Mouse (Mus musculus) intestine, embryonic 14.5 days (tissue): ENCODE data around the gene Olfr364-ps1. TPM values are rescaled to one million over a fixed set of nuclear protein-coding genes. Genes with fewer than 3 reads are reported as not detected.

Experiments
- ATAC-seq: fragments of 200-750 bp; cut with Nextera tagmentation; replicated peaks from 2 replicates; pipeline ENCODE4 v1.8.0; 2017; ENCODE audit warnings: low read depth, moderate number of reproducible peaks, moderate TSS enrichment, moderate library complexity; ENCODE audit not compliant: low FRiP score, low TSS enrichment
- DNase-seq: peaks from one replicate; pipeline ENCODE4 v3.0.0-alpha.2; 2018; ENCODE audit warnings: low spot score
- H3K27ac ChIP-seq: fragments of 300-500 bp; sonication (generic); 2 replicates; pipeline ENCODE4 v1.5.1; 2014; ENCODE audit warnings: low read depth, mild to moderate bottlenecking, control low read depth
- H3K27me3 ChIP-seq: fragments of 300-500 bp; sonication (generic); replicated peaks from 2 replicates; pipeline ENCODE4 v1.6.1; 2014; ENCODE audit warnings: low read length, control low read depth; ENCODE audit not compliant: control insufficient read depth, insufficient read depth
- H3K36me3 ChIP-seq: fragments of 300-500 bp; sonication (generic); 2 replicates; pipeline ENCODE4 v1.6.1; 2014; ENCODE audit warnings: low read length, control low read depth; ENCODE audit not compliant: control insufficient read depth, insufficient read depth
- H3K4me1 ChIP-seq: fragments of 300-500 bp; sonication (generic); replicated peaks from 2 replicates; pipeline ENCODE4 v1.6.1; 2014; ENCODE audit warnings: low read length, control low read depth, mixed read lengths; ENCODE audit not compliant: control insufficient read depth, insufficient read depth
- H3K4me2 ChIP-seq: fragments of 300-500 bp; sonication (generic); 2 replicates; pipeline ENCODE4 v1.6.1; 2014; ENCODE audit warnings: low read length
- H3K4me3 ChIP-seq: fragments of 300-500 bp; sonication (generic); 2 replicates; pipeline ENCODE4 v1.5.1; 2014; ENCODE audit warnings: low read depth, low read length, control low read depth, mixed read lengths
- H3K9ac ChIP-seq: fragments of 300-500 bp; sonication (generic); 2 replicates; pipeline ENCODE4 v1.6.1; 2014; ENCODE audit warnings: mild to moderate bottlenecking, low read length
- H3K9me3 ChIP-seq: fragments of 300-500 bp; sonication (generic); 2 replicates; pipeline ENCODE4 v1.6.1; 2016; ENCODE audit warnings: low read length, control low read depth; ENCODE audit not compliant: control insufficient read depth
- WGBS: fragments of 180-500 bp; shearing (Covaris S2); extraction: QIAGEN DNeasy Blood & Tissue Kit; methylation state at CpG from one replicate; pipeline ENCODE4 v1.1.7; 2014; 5-methylcytosine and 5-hydroxymethylcytosine counted together
- polyA plus RNA-seq: library from polyadenylated mRNA; unstranded; fragments of >200 nt; fragmentation: Nextera tagmentation; extraction: Ambion mirVana; gene quantifications from 2 replicates; pipeline ENCODE4 v1.2.1, GENCODE M21; 2014

The Olfr364-ps1 gene
- polyA plus RNA-seq: not detected in 2 replicates

DNA sequence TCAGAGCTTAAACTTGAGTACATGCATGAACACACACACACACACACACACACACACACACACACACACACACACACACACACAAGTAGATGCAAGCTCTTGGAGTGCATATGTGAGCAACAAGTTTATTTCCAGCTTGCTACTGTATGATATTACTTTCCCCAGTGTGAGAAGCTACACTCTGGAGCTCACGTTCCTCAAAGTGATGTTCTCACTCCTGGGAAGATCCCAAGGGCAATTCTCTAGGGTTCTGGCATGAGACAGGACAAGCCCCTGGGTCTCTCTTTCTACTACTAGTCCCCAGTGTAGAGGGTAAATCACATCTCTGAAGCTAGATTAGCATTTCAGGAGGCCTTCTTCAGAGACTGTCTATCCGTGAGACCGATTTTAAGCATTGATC, at the start of gene Olfr364-ps1:
Gene Olfr364-ps1, plus strand, starts transcription at position 301 of the 400 bp plus-strand sequence.
- H3K9me3 ChIP-seq: no peaks in the 10 kb centered on the region
- H3K36me3 ChIP-seq: no peaks in the 10 kb centered on the region
- no peak within 1 kb of the TSS for H3K4me3 ChIP-seq
- no peak within 1 kb of the TSS for H3K27ac ChIP-seq
- no peaks in the 10 kb centered on the region for H3K27me3 ChIP-seq
- no peaks in the 10 kb centered on the region for H3K4me1 ChIP-seq
- no peak for DNase-seq
- no peak for ATAC-seq
- H3K9ac ChIP-seq: no peak within 1 kb of the TSS
- no peak within 1 kb of the TSS for H3K4me2 ChIP-seq
- WGBS: 85% methylated on average over 3 of the region's 3 CpGs

GRCm38 (mm10) chr2:37117810-37118209, 21.3 kb upstream of the Olfr364-ps1 start, which contains the start of gene Olfr362:
Gene Olfr362 (minus strand): TSS chr2:37117910.
- no peaks in the 10 kb centered on the region for H3K4me1 ChIP-seq
- H3K9ac ChIP-seq: no peak within 1 kb of the TSS
- H3K36me3 ChIP-seq: no peaks in the 10 kb centered on the region
- no peak for DNase-seq
- 83% methylated on average over 1 of the region's 1 CpGs for WGBS
- ATAC-seq: no peak
- H3K4me2 ChIP-seq: no peak within 1 kb of the TSS
- H3K9me3 ChIP-seq: no peaks in the 10 kb centered on the region
- H3K27ac ChIP-seq: no peak within 1 kb of the TSS
- H3K4me3 ChIP-seq: no peak within 1 kb of the TSS
- no peaks in the 10 kb centered on the region for H3K27me3 ChIP-seq

- Histone ChIP-seq H3K4me1 (no peaks in the 10 kb centered on the region), H3K9ac (no peak within 1 kb of the TSS), H3K4me3 (no peak within 1 kb of the TSS), H3K9me3 (no peaks in the 10 kb centered on the region), H3K36me3 (no peaks in the 10 kb centered on the region), H3K4me2 (no peak within 1 kb of the TSS), H3K27ac (no peak within 1 kb of the TSS), H3K27me3 (no peaks in the 10 kb centered on the region)
- WGBS: 72% methylated on average over 3 of the region's 3 CpGs
- ATAC-seq (no peak), DNase-seq (no peak)
Observed at GRCm38 (mm10) chr2:37187898-37188297, 48.8 kb downstream of the Olfr364-ps1 start, which contains the start of gene Olfr365. Gene Olfr365 (plus strand): TSS chr2:37188198.

Other genes starting within 250 kb of the Olfr364-ps1 start
- not detected in 2 replicates for gene Olfr353, start 246.4 kb upstream of the Olfr364-ps1 start, polyA plus RNA-seq
- gene Olfr354, start 233.6 kb upstream of the Olfr364-ps1 start, polyA plus RNA-seq: not detected in 2 replicates
- gene Olfr355, start 210.4 kb upstream of the Olfr364-ps1 start, polyA plus RNA-seq: not detected in 2 replicates
- gene Olfr356, start 202.2 kb upstream of the Olfr364-ps1 start, polyA plus RNA-seq: not detected in 2 replicates
- gene Olfr357, start 145.5 kb upstream of the Olfr364-ps1 start, polyA plus RNA-seq: not detected in 2 replicates
- not detected in 2 replicates for gene Olfr358, start 130.0 kb upstream of the Olfr364-ps1 start, polyA plus RNA-seq
- not detected in 2 replicates for gene Olfr360, start 73.6 kb upstream of the Olfr364-ps1 start, polyA plus RNA-seq
- gene Olfr361, start 50.0 kb upstream of the Olfr364-ps1 start, polyA plus RNA-seq: not detected in 2 replicates
- gene Olfr362, start 21.4 kb upstream of the Olfr364-ps1 start, polyA plus RNA-seq: not detected in 2 replicates
- gene Olfr365, start 48.9 kb downstream of the Olfr364-ps1 start, polyA plus RNA-seq: not detected in 2 replicates
- not detected in 2 replicates for gene Olfr366, start 72.3 kb downstream of the Olfr364-ps1 start, polyA plus RNA-seq
- gene Olfr368, start 187.2 kb downstream of the Olfr364-ps1 start, polyA plus RNA-seq: not detected in 2 replicates
- gene Pdcl, start 220.0 kb downstream of the Olfr364-ps1 start, polyA plus RNA-seq: 39.5 and 44.2 TPM in 2 replicates